Mouse (Mus musculus) limb, embryonic 12.5 days (tissue): ENCODE data around the gene Aldh2. TPM values are rescaled to one million over a fixed set of nuclear protein-coding genes. Genes with fewer than 3 reads are reported as not detected.
A peak's percentile ranks its signal among the peaks of the same experiment; 100 is the strongest.

Source experiments
- ATAC-seq: fragments of 200-750 bp; cut with Nextera tagmentation; 2 replicates; pipeline ENCODE4 v1.8.0; 2017; ENCODE audit warnings: low read depth, moderate TSS enrichment; ENCODE audit not compliant: insufficient number of reproducible peaks, insufficient read depth, low FRiP score, low TSS enrichment
- H3K27ac ChIP-seq: fragments of 300-500 bp; sonication (generic); 2 replicates; pipeline ENCODE4 v1.5.1; 2016; ENCODE audit warnings: mild to moderate bottlenecking, moderate library complexity
- H3K27me3 ChIP-seq: fragments of 300-500 bp; sonication (generic); 2 replicates; pipeline ENCODE4 v1.6.1; 2016; ENCODE audit warnings: mild to moderate bottlenecking, moderate library complexity
- H3K36me3 ChIP-seq: fragments of 300-500 bp; sonication (generic); 2 replicates; pipeline ENCODE4 v1.6.1; 2016; ENCODE audit warnings: mild to moderate bottlenecking, moderate library complexity
- H3K4me1 ChIP-seq: fragments of 300-500 bp; sonication (generic); replicated peaks from 2 replicates; pipeline ENCODE4 v1.6.1; 2016
- H3K4me2 ChIP-seq: fragments of 300-500 bp; sonication (generic); 2 replicates; pipeline ENCODE4 v1.6.1; 2016; ENCODE audit warnings: mild to moderate bottlenecking, moderate library complexity
- H3K4me3 ChIP-seq: fragments of 300-500 bp; sonication (generic); replicated peaks from 2 replicates; pipeline ENCODE4 v1.5.1; 2016; ENCODE audit warnings: mild to moderate bottlenecking
- H3K9ac ChIP-seq: fragments of 300-500 bp; sonication (generic); replicated peaks from 2 replicates; pipeline ENCODE4 v1.6.1; 2016; ENCODE audit warnings: mild to moderate bottlenecking, moderate library complexity
- H3K9me3 ChIP-seq: fragments of 300-500 bp; sonication (generic); 2 replicates; pipeline ENCODE4 v1.6.1; 2016; ENCODE audit warnings: mild to moderate bottlenecking, moderate library complexity
- WGBS: fragments of 180-500 bp; shearing (Covaris S2); methylation state at CpG from one replicate; pipeline ENCODE4 v1.1.7; 2016; 5-methylcytosine and 5-hydroxymethylcytosine counted together
- polyA plus RNA-seq: library from polyadenylated mRNA; unstranded; fragments of >200 nt; fragmentation: Nextera tagmentation; extraction: Ambion mirVana; gene quantifications from 2 replicates; pipeline ENCODE4 v1.2.1, GENCODE M21; 2016

Aldh2 gene
- polyA plus RNA-seq, 1 experiment from 2014 or later, result 264 TPM

DNA sequence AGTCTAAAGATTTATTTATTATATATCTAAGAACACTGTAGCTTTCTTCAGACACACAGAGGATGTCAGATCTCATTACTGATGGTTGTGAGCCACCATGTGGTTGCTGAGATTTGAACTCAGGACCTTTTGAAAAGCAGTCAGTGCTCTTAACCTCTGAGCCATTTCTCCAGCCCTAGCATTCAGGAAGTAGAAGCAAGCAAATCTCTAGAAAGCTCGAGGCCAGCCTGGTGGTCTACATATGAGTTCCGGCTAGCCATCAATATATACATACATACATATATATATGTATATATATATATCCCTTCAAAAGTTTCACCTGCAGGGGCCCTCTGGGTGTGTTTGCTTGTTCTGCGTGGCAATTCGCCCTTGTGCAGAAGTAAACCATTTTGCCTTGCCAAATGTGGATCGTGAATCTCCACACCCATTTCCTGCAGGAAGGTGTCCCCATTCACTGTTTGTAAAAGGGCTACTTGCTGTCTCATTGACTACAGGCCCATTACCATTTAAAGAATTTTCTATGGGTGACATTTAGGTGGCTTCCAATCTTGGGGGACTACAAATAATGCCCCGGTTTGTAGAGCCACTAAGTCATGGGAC, 1.2 kb upstream of the Aldh2 start:
- 87% methylated on average over 6 of the region's 6 CpGs for WGBS
- peak overlapping the region; percentile 91; the same call in 1 of the 2 replicates for H3K4me2 ChIP-seq
- no peak overlapping the region for H3K9ac ChIP-seq
- H3K36me3 ChIP-seq, result peaks cover 10% of the 10 kb centered on the region; the same call in 1 of the 2 replicates
- peaks cover 29% of the 10 kb centered on the region for H3K4me1 ChIP-seq
- H3K27ac ChIP-seq, result peak overlapping the region; percentile 93; the same call in 1 of the 2 replicates
- no peak for ATAC-seq
- H3K9me3 ChIP-seq, result no peaks in the 10 kb centered on the region
- no peaks in the 10 kb centered on the region for H3K27me3 ChIP-seq
- peak overlapping the region; percentile 81; the same call in 1 of the 2 replicates for H3K4me3 ChIP-seq

DNA sequence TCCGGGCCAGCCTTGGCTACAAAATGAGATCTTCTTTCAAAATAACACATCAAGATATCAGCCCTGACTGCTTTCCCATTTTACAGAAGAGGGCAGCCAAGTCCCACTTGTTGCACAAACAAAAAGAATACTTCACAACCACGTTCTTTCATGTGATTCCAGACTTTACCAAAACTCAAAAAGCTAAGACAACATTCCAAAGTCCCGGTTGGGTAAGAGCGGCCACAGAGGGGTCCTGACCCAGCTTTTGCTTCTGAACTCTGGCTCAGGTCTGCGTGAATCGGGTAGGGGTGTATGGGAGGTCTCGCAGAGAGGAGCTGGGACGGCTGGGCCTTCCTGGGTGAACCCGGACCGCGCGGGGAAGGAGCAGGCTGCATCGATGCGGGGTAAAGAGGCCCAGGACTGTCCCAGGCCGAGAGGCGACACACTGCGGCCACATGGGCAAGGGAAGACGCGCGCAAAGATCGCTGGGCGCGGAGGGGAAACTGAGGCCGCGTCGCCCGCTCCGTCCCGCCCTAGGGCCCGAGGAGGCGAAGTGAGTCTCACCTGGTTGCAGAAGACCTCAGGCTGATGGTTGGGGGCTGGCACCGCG, 712 bp downstream of the Aldh2 start:
- ATAC-seq, result peak; percentile 53; the same call in 1 of the 2 replicates
- 4% methylated on average over 33 of the region's 33 CpGs for WGBS
- H3K36me3 ChIP-seq, result peaks cover 10% of the 10 kb centered on the region; the same call in 1 of the 2 replicates
- peak overlapping the region; percentile 81 for H3K4me3 ChIP-seq
- peak overlapping the region; percentile 91 for H3K4me2 ChIP-seq
- H3K9ac ChIP-seq, result peak overlapping the region; percentile 90
- H3K27me3 ChIP-seq, result no peaks in the 10 kb centered on the region
- peaks cover 29% of the 10 kb centered on the region for H3K4me1 ChIP-seq
- no peaks in the 10 kb centered on the region for H3K9me3 ChIP-seq
- H3K27ac ChIP-seq, result peak overlapping the region; percentile 93

DNA sequence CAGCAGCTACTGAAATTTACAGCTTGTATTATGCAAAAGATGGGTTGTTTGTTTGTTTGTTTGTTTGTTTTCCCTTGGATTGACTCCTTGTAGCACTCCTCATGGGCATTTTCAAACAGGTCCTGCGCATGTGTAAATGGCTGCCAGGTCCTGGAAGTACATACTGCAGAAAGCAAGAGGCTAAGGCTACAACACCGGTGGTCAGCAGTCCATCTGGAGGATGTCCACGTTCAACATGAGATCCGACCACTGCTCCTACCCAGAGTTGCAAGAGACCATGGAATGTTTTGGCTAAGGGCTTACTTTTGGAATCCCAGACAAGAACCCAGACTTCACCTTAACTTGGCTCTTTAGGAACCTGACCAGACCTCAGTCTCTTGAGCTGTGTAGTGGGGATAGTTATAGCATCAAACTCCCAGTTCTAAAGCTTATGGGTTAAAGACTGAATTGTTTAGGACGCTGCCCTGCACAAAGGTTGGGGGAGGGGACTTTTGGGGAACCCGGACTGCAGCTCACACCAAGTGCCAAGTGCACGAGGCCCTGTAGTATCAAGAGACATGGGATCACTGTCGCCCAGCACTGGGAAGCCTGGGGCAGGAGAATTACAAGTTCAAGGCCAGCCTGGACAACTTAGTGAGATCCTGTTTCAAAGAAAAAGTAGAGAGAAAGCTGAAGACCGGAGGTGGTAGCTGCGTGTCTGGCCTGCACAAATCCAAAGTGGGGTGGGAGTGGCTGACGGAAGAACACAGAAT, 1.4 kb downstream of the Aldh2 start:
- peak overlapping the region; percentile 81 for H3K4me3 ChIP-seq
- peak overlapping the region; percentile 91 for H3K4me2 ChIP-seq
- H3K4me1 ChIP-seq, result peaks cover 29% of the 10 kb centered on the region
- no peak for ATAC-seq
- no peaks in the 10 kb centered on the region for H3K27me3 ChIP-seq
- no peaks in the 10 kb centered on the region for H3K9me3 ChIP-seq
- H3K9ac ChIP-seq, result peak overlapping the region; percentile 90; the same call in 1 of the 2 replicates
- peaks cover 10% of the 10 kb centered on the region; the same call in 1 of the 2 replicates for H3K36me3 ChIP-seq
- WGBS, result 61% methylated on average over 11 of the region's 11 CpGs
- no peak overlapping the region for H3K27ac ChIP-seq

DNA sequence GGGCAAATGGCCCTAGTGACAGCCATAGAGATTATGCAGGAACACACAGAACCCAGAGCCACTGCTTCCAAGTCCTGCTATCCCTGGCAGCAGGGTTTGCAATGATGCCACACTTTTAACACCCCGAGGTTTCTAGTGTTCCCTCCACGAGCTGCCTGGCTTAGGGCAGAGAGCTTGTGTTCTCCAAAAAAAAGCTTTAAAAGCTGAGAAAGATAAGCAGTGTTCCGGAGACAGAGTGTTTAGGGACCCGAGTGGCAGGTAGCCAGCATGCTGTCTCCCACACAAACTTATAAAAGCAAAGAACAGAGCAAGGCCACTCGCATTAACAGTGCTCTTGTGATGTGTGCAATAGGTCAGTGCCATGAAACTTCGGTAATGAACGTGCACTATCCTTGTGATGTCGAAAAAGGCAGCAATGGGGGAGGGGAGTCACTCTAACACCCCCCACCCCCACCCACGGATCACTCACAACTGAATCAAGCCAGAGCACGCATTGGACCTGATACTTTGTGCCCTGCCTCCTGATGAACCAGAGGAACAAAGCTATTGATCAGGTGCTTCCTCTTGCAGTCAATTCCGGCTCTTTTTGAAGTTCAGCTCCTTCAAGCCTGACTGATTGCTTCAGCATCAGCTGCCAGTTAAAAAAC, 2.1 kb downstream of the Aldh2 start:
- H3K4me3 ChIP-seq, result 0 out of 2 replicates have a peak overlapping the region, but pooled peaks have one; percentile 1
- 75% methylated on average over 11 of the region's 11 CpGs for WGBS
- no peak overlapping the region for H3K27ac ChIP-seq
- no peak for ATAC-seq
- H3K9ac ChIP-seq, result no peak overlapping the region
- peaks cover 29% of the 10 kb centered on the region for H3K4me1 ChIP-seq
- H3K27me3 ChIP-seq, result no peaks in the 10 kb centered on the region
- H3K9me3 ChIP-seq, result no peaks in the 10 kb centered on the region
- peak overlapping the region; percentile 91 for H3K4me2 ChIP-seq
- peaks cover 10% of the 10 kb centered on the region; the same call in 1 of the 2 replicates for H3K36me3 ChIP-seq

DNA sequence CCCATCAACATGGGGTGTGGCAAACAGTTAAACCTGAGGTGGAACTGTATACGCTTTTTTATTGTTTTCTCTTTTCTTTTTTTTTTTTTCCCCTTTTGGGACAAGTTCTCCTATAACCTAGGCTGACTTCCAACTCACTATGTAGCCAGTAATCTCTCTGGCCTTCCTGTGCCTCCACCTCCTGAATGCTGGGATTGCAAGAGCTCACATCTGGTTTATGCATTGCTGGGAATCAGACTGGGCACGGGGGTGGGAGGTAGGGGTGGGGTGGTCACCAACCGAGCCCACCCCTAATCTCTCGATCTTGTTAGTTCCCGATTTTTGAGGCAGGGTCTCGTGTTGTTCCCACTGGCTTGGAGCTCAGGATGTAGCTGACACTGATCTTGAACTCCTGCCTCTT, 3.7 kb downstream of the Aldh2 start:
- Histone ChIP-seq H3K9ac (no peak overlapping the region), H3K4me1 (peaks cover 29% of the 10 kb centered on the region), H3K4me2 (no peak overlapping the region), H3K36me3 (peaks cover 10% of the 10 kb centered on the region; the same call in 1 of the 2 replicates), H3K9me3 (no peaks in the 10 kb centered on the region), H3K27me3 (no peaks in the 10 kb centered on the region), H3K27ac (no peak overlapping the region), H3K4me3 (no peak overlapping the region)
- WGBS, result 76% methylated on average over 6 of the region's 6 CpGs
- no peak for ATAC-seq

DNA sequence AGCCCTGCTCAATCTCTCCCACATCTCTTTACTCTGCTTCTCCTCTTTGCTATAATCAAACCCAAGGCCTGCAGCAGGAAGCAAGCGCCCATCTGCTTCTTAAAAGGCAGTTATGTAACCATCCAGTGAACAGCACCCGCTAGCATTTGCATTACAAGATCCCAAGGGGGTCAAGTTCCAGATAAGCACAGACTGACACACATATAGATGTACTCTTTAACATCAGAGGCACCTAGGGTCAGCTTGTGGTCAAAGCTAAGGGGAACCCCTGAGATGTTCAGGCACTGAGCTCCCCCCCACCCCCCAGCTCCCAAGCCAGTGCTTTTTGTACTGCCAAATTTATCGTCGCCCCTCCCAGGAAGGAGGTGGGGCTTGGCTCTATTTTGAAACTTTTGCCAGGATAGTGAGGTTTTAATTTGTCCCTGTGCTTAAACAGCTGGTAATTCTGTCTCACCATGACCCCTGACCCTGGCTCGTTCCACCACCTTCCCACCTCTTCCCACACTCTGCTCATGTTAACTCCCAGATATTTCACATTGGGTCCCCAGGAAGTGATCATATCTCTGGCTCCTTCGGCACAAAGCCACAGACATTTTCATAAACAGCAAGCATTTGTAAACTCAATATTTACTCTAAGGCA, 7.1 kb downstream of the Aldh2 start:
- H3K4me2 ChIP-seq, result no peak overlapping the region
- peaks cover 8% of the 10 kb centered on the region; the same call in 1 of the 2 replicates for H3K36me3 ChIP-seq
- ATAC-seq, result no peak
- H3K4me3 ChIP-seq, result no peak overlapping the region
- H3K9me3 ChIP-seq, result no peaks in the 10 kb centered on the region
- peaks cover 12% of the 10 kb centered on the region for H3K4me1 ChIP-seq
- no peak overlapping the region for H3K27ac ChIP-seq
- no peaks in the 10 kb centered on the region for H3K27me3 ChIP-seq
- no peak overlapping the region for H3K9ac ChIP-seq
- WGBS, result 67% methylated on average over 6 of the region's 6 CpGs

DNA sequence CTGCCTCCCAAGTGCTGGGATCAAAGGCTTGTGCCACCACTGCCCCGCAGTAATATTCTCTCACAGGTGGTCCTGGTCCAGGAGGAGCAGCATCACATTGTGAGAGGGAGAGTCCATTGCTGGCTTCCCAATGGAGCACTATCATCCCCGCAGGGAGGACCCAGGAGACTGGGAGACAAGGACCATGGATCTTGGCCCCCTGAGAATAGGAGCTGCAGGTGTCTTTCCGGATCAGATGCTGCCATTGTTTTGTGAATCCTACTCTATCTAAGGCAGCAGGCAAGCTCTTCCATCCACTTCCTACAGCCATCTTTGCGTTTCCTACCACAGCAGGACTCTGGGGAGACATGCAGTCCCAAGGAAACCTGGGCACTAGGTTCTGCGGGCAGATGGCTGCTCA, 7.9 kb downstream of the Aldh2 start:
- Histone ChIP-seq H3K27me3 (no peaks in the 10 kb centered on the region), H3K4me2 (no peak overlapping the region), H3K27ac (no peak overlapping the region), H3K9ac (no peak overlapping the region), H3K4me3 (no peak overlapping the region), H3K36me3 (peaks cover 10% of the 10 kb centered on the region; the same call in 1 of the 2 replicates), H3K9me3 (no peaks in the 10 kb centered on the region), H3K4me1 (peaks cover 9% of the 10 kb centered on the region)
- no peak for ATAC-seq
- 92% methylated on average over 5 of the region's 5 CpGs for WGBS

DNA sequence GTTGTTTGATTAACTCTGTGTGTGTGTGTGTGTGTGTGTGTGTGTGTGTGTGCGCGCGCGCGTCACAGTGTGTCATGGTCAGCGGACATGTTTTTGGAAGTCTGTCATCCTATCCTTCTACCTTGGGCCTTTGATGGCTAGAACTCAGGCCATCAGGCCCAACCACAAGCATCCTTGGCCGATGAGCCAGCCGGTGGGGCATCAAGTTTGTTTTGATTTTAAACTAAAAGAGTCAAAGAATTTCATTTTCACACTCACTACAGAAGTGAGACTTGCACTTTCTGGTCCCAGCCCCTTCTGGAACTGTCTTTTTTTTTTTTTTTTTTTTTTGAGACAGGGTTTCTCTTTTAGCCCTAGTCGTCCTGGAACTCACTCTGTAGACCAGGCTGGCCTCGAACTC, 8.6 kb downstream of the Aldh2 start:
- no peaks in the 10 kb centered on the region for H3K27me3 ChIP-seq
- H3K4me3 ChIP-seq, result no peak overlapping the region
- H3K27ac ChIP-seq, result no peak overlapping the region
- H3K9ac ChIP-seq, result no peak overlapping the region
- ATAC-seq, result no peak
- H3K9me3 ChIP-seq, result no peaks in the 10 kb centered on the region
- WGBS, result 94% methylated on average over 10 of the region's 10 CpGs
- H3K4me1 ChIP-seq, result peaks cover 9% of the 10 kb centered on the region
- no peak overlapping the region for H3K4me2 ChIP-seq
- H3K36me3 ChIP-seq, result peaks cover 14% of the 10 kb centered on the region

DNA sequence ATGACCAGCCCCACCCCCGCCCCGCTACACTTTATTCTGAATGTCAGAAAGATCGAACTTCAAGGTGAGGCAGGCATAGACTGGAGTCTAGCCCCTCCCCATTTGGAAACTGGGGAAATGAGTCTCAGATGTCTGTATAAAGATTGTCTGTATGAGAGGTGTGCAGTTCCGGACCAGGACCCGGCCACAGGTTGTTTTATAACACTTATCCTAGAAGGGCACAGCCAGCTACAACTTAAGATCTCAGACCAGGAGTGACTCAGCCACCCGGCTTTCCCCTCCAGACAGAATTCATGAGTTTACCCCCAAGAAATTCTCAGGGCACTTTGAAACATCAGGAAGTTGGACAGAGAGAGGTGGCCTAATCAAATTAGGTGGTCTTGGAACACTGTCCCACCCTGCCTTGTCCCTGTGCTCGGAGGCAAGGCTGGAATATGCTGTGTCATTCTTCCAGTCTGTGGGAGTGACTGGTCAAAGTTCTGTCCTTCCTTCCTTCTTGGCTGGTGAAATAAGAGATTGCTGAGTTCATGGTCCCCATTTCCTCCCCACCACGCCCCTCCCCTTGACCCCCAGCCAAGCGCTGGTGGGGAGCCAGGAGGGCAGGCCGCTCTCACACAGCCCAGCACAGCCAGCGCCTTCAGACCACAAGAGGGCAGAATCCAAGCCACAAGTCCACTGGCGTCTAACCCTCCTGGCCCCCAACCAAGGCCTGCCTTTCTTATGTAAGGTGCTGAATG, 9.7 kb downstream of the Aldh2 start:
- Histone ChIP-seq H3K9ac (no peak overlapping the region), H3K27me3 (no peaks in the 10 kb centered on the region), H3K4me1 (peaks cover 9% of the 10 kb centered on the region), H3K27ac (peak overlapping the region; percentile 45; the same call in 1 of the 2 replicates), H3K4me3 (no peak overlapping the region), H3K9me3 (no peaks in the 10 kb centered on the region), H3K36me3 (peaks cover 24% of the 10 kb centered on the region), H3K4me2 (no peak overlapping the region)
- peak; percentile 47; the same call in 1 of the 2 replicates for ATAC-seq
- WGBS, result 55% methylated on average over 12 of the region's 12 CpGs

DNA sequence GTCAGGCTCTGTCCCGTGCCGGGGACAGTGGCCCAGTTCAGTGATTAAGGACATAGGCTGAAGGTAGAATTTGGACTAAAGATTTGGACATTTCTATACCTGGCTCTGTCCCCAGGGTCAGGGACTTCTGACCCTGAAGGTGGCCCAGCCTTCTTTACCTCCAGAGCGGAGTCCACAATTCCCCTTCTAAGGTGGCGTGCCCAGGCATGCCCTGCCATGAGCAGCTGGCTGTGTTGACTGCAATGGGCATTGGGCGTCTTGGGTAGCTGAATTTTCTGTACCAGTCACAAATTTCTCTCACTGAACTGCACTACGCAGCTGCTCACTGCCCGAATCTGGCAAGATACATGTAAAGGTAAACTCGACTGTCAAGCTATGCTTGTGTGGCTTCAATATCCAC, 11.7 kb downstream of the Aldh2 start:
- Histone ChIP-seq H3K4me3 (no peak overlapping the region), H3K9ac (no peak overlapping the region), H3K27ac (no peak overlapping the region), H3K9me3 (no peaks in the 10 kb centered on the region), H3K36me3 (peaks cover 43% of the 10 kb centered on the region), H3K4me1 (peaks cover 9% of the 10 kb centered on the region), H3K4me2 (no peak overlapping the region), H3K27me3 (no peaks in the 10 kb centered on the region)
- no peak for ATAC-seq
- 87% methylated on average over 8 of the region's 8 CpGs for WGBS
